Mouse (Mus musculus) monocyte, adult 5-6 weeks (primary cell): ENCODE results near the gene Rimbp2. TPM values are rescaled to one million over a fixed set of nuclear protein-coding genes. Genes with fewer than 3 reads are reported as not detected.

Experiments used
- ATAC-seq: fragments of 153-309, 156-312 bp; replicated peaks from 2 replicates; pipeline ENCODE4 v1.8.0; 2017; ENCODE audit warnings: mild to moderate bottlenecking; ENCODE audit not compliant: low TSS enrichment, insufficient number of reproducible peaks, severe bottlenecking, poor library complexity, low FRiP score
- total RNA-seq: library from RNA; stranded (forward); fragments of 200-1000, 200-491, 200-594 nt; gene quantifications from 3 replicates; pipeline ENCODE4 v1.2.3, GENCODE M21; 2017

Gene Rimbp2
- total RNA-seq, 1 experiment from 2014 or later: not detected

DNA sequence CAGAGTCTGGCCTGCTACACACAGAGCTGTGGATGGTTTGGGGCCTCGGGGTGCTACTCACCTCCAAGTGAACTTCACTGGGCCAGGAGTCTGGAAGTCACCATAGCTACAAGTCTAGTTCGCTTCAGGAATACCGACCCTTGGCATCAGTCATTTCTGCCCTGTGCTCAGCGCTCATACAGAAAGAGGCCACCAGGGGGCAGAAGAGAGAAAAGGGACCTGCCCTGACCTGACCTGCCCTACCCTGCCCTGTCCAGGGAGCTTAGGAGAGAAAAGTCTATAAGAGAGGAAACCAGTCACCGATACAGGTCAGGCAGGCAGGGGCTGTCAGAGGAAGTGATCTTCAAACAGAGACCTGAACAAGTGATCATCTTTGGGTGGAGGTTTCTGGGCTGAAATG lies 6.2 kb downstream of the Rimbp2 start:
- no peak for ATAC-seq

DNA sequence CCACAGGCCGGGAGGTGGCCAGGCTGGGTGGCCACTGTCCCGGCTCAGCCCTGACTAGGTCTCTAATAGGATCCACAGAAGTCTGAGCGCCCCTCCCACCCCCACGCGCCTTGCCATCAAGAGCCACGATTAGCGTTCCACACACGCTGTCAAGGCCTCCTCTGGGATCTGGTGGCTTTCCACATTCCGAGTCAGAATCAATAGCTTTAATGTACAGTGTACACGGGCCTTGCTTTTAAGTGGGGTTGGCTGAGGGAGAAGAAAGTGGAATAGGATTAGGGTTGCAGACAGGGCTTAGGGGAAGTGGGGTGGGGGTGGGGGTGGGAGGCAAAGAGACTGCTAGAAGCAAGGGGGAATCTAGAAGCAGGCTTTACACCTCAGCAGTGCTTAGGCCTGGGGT lies 12.8 kb downstream of the Rimbp2 start:
- no peak for ATAC-seq

DNA sequence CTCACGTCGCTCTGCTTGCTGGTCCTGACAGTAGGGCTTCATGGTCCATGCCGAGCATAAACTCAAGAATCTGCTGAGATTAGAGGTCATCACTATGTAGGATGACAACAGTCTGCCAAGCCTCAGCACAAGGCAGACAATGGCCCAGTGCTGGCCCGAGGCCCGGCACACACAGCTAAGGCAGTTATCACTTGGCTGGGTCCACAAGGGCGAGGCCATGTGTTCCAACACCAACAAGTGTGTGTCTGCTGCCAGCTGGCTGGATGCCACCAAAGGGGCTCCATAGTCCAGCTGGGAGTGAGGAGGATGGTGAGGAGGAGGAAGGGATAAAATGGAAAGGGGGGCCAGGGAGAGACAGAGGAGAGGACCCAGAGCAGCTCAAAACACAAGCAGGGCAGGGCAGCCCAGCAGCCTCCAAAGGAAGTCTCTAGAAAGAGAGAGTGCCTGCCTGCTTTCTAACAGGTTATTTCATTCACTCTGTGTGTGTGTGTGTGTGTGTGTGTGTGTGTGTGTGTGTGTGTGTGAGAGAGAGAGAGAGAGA lies 17.9 kb downstream of the Rimbp2 start:
- ATAC-seq: no peak

DNA sequence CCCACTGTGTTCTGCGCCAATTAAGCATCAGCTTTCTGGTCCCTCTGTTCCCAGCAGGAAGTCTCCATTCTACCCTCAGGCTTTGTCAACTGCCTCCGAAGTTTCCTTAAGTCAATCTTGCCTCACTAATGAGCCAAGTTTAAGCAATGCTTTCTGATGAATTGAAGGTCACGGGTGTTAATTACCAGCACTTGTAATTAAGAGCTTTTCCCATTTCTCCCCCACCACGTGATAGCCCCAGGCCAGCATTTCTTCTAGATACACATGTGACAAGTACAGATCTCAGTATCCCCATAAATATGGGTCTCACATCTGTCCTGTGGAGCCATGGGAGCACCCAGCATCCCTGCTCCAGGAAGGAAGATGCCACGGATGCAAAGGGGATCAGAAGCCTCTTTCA lies 20.5 kb downstream of the Rimbp2 start:
- ATAC-seq: no peak

DNA sequence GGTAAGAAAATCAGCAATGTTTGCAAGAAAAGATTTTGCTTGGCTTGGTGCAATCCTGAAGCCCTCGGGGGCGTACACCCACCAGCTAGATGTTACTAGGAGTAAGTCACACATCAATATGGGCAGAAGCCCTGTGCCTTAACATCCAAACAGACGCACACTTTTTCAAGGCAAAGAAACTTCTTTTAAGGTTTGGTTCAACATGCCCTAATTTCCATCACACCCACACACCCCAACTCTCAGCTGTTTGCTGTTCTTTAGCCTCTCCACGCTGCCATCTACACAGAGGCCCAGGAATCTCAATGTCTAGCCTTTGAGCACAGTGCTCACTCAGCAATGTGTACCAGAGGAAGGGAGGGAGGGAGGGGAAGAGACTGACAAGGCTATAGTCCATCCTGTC lies 28.2 kb downstream of the Rimbp2 start:
- no peak for ATAC-seq

DNA sequence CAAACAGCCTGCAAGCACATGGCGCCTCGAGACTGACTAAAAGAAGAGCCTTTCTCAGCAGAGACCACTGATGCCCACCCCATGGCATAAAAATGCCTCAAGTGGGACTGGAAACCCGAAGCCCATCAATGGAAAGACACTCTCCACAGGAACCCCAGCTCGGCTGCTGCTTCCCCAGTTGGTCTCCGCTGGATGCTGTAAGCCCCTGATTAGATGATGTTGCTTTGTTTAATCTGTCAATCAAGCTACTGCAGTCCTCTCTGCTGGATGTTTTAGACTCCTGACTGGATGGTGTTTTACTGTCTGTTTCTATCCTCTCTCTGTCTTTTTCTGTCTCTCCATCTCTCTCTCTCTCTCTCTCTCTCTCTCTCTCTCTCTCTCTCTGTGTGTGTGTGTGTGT lies 33.2 kb downstream of the Rimbp2 start:
- ATAC-seq: no peak

DNA sequence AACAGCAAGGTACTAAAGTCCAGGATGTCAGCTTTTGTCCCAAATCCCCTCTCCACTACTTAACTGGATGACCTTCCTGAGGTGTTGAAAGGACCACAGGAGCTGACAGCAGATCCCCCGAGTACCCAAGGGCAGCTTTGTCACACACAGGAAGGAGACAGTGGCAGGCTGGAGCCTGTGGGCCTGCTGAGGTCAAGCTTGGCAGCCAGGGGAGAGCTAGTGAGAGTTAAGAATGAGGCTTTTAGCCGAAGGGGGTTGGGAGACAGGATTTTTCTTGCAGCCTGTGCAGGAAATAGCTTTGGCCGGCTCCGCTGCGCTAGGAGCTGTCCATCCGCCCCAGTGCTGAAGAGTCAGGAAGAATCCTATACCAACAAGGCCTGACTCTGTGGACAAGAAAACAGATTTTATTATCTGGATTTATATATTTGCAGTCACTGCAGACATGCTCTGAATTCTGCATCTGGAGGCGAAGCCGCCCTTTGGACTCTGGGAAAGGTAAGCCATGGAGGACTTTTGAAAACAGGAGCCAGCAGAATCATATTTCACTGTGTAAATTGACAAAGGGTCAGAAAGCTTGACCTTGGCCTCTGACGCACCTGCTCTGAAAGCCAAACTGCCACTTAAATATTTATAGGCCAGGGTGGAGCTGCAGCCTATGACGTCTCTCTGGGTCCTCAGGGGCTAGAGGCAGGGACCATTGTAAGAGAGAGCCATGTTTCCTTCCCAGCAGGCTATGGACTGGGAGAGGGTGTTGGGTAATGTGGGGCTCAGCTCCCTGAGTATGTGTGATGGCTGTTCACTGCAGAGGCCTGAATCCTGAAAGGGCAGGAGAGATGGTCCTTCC lies 35.9 kb downstream of the Rimbp2 start:
- no peak for ATAC-seq

DNA sequence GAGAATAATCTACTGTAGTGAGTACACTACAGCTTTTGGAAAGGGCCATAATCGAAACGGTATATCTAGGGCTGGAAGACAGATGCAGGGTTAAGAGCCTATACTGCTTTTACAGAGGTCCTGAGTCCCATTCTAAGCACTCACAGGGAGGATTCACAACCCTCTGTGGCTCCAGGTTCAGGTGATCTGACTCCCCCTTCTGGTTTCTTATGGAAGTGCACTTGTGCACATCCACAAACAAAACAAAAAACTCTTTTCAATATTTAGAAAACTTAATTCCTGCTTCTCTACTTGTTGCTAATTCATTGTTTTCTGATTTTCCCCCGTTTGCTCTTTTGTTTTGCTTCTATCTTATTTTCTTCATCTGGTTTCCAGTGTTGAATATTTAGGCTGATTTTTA lies 39.5 kb downstream of the Rimbp2 start:
- ATAC-seq: no peak

DNA sequence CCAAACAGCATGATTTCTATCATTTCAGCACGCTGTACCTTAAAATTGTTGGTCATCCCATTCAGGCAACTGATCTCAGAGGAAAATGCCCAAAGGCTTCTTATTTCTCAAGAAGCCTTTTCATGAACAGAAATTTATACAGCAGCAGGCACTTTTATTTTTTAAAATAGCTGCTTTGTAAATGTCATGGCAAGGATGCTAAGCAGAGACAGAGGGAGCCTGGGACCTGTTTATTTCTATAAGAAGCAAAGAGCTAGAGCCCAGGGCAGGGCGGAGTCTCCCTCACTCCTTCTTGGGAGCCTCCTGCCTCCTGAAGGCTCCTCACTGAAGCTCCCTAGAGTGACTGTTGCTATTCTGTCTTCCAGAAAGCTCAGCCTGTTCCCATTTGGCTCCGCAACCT lies 40.9 kb downstream of the Rimbp2 start:
- ATAC-seq: no peak

DNA sequence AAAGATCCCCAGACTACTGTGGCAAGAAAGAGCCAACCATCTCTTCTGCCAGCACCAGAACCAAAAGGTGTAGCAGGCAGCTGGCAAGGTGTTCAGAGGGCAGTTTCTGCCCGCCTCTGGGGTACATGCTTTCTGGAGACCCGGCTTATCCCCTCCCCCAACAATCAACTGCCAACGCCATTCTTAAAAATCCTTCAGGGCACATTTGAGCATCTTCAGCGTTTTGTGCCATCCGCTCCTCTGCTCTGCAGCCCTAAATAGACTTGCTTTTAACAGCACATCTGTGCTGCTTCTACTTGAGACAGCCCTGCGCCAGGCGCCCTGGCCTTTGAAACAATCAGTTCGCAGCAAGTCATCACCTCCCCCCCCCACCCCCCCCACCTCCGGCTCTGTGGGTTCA lies 41.7 kb downstream of the Rimbp2 start:
- no peak for ATAC-seq

DNA sequence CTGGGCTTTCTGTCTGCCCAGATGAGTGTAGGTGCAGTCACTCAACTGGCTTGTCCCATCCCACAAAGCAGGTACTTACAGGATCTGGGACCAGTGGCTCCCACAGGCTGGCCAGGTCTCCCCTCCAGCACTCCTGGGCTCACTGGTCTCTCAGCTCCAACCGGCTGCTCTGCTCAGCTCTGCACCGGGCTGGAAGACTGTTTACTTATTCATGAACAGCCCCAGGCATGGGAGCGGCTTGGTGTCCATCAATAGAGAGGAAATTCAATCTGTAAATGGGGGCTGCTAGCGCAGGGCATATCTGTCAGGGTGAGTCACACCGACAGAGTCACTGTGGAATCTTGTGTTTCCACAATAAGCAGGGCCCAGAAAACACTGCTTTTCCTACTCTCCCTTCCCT lies 49.2 kb downstream of the Rimbp2 start:
- no peak for ATAC-seq

DNA sequence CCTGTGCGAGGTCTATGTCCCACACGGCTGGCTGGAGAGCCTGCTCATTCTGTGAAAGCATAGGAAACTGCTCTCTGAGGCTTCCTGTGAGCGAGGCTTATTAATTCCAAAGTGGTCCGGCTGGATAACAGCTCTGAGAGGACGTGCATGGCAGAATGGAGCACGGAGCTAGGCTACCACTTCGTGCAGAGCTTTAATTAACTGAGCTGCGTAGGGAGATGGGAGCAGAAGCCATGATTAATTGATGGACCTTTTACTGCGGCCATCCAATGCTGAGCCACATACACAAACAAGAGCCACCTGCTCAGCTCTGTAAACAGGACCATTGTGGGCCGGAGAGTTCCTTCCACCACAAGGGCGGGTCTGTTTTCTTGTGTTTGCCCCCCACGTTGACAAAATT lies 50.2 kb downstream of the Rimbp2 start:
- ATAC-seq: no peak

DNA sequence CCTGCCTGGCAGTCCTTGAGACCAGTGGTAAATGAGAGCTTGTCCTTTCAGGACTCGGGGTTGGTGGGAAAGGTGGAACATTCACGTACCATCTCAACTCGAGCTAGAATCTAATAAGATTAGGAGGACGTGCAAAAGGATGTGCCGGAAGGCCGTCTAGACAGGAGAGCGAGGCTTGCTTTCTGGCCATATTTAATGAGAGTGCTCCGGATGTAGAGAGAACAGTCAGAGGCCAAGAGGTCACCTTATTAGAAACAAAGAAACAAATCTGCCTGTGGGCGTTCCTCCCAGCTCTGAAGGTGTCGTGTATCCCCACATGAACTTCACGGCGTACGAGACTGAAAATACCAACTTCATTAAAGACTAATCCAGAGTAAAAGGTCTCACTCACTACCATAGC lies 53.3 kb downstream of the Rimbp2 start:
- ATAC-seq: no peak

DNA sequence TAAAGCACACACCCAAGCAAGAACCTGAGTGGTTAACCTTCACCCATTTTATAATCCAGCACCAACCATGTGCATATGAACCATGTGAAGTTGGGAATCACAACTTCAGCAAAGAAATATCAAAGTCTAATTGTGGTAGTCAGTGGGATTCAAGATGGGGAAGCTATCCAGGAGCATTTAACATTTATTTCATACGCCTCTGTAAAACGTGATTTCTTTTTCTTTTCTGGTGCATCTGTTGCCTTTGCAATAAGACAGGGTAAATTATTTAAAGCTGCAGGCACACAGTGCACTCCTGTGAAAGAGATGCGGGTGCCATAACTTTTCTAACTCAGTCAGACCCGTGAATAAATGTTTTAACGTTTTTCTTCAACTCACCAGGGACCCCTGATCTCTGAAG lies 58.4 kb downstream of the Rimbp2 start:
- ATAC-seq: no peak

DNA sequence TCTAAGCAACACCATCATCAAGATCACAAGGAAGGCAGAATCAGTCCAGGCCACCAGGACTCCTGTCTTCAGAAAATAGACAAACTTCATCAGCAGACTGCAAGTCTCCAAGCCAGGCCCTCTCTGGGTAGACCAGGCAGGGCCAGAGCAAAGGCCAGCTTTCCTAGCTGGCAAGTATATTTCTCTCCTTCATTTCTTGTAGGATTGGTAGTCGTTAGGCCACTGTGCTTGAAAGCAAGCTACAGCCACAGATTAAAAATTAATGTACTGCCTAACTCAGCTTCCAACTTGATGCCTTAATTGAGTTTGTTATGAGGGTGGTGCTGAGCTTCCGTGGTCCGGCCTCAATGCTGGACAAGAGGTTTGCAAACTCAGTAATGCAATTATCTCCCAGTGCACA lies 65.7 kb downstream of the Rimbp2 start:
- ATAC-seq: no peak

DNA sequence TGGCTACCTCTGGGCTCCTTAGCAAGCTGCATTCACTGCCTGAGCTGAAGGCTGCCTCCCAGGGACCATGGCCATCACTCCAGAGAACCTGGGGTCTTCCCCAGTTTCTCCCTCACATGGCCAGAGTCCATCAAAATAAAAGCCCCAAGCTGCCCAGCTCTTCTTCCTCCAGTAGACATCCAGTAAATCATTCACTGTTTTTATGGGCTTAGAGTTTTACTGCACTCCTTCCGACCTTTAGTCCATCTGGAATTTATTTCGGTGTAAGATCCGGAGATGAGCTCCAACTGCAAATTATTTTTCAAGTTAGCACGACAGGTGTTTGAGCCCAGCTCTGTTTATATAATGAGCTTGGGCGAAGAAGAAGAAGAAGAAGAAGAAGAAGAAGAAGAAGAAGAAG lies 69.0 kb downstream of the Rimbp2 start:
- ATAC-seq: no peak

DNA sequence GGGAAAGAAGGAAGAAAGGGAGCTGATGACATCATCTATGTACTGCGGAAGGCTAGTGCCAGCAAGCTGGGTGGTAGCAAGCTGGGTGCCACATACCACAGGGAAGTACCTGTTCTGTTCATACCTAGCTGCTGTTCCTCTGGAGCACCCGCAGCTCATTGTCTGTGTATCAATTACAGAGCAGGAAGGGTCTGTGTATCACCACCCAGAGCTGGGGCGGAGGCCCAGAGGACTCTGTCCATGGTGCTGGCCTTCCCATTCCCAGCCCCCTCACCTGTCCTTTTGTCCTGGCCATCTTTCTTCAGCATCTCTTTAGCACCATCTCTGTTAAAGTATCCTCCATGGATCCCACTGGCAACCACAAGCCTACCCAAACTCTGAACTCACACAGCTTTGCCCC lies 74.2 kb downstream of the Rimbp2 start:
- ATAC-seq: no peak

DNA sequence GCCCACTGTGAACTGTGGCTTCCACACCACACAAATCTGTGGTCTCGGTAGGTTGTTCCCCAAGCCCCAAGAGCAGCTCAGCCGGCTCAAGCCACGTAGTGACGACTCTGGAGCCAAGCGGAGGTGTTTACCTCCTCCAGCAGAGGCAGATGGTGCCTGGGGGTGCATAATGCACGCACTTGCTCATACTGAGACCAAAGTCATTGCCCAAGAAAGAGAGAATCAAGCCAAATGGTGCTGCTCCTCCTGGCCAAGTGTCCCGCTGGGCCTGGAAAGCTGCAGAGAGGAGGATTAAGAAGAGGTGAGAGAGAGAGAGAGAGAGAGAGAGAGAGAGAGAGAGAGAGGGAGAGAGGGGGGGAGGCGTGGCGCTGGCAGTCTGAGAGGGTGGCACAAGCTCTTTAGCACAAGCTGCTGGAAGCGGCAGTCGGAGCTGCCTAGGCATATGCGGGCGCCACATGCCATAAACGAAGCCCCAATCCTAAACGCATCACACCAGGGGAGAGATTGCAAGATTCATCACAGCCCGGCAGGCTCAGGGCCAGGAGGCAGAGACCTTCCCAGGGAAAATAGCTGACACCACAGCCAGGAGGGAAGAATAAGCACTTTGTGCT lies 75.8 kb downstream of the Rimbp2 start:
- no peak for ATAC-seq

DNA sequence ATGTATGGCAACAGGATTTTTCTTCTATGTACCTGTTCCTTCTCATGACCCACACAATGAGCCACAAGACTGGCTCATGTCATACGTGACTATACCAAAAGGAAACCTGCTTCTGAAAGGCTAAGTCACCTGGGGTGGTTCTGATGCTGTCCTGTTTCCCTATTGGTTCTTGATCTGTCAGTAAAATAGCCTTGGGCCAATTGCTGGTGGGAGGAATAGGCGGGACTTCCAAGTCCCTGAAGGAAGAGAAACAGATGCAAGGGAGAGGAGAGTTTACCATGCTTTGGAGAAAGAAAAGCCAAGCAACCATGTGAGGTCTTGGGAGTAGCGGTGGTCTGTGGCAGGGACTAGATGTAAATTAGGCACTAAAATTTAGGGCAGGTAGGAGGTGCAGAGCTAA lies 81.6 kb downstream of the Rimbp2 start:
- no peak for ATAC-seq

DNA sequence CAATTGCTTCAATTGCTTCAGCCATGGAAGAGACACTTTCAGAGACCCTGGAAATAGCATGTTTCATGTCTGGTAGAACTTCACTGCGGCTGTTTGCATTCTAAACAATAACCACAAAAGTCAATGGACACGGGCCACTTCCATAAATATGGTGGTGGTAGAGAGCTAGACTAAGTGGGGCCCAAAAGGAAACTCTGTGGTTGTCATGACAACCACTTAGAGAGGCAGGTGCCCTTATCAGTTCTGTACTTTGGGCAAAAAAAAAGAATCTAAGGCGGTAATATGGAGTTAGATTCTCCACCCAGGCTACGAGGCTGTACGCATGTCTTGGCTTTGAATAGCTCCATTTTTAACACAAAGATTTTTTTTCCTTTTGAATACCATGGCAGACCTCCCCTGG lies 86.5 kb downstream of the Rimbp2 start:
- no peak for ATAC-seq
